Mouse (Mus musculus) CD4-positive, CD25-positive, alpha-beta regulatory T cell, adult 2 months (primary cell): ENCODE results near the gene Tcp11.

Experiments used
- DNase-seq: peaks from one replicate; pipeline ENCODE4 v3.0.0-alpha.2; 2012; ENCODE audit warnings: low read depth, low spot score

Gene Tcp11

DNA sequence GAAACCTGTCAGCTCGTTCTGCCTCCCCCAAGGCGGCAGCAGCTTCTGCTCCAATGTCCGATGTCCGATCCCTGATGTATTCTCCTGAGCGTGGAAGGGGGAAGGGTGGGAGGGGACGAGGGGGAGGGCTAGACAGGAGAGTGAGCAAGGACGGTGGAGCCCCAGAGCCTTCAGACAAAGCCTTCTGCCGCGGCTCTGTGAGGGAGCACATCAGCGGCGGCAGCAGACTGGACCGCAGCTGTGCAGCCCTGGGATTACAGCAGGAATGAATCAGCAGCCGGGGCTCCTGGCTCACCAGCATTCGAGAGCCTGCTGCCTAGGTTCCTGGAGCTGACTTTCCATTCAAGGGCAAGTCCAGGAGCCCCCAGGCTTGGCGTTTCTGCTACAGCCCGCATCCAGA, 39.8 kb downstream of the Tcp11 start:
- DNase-seq, result no peak

DNA sequence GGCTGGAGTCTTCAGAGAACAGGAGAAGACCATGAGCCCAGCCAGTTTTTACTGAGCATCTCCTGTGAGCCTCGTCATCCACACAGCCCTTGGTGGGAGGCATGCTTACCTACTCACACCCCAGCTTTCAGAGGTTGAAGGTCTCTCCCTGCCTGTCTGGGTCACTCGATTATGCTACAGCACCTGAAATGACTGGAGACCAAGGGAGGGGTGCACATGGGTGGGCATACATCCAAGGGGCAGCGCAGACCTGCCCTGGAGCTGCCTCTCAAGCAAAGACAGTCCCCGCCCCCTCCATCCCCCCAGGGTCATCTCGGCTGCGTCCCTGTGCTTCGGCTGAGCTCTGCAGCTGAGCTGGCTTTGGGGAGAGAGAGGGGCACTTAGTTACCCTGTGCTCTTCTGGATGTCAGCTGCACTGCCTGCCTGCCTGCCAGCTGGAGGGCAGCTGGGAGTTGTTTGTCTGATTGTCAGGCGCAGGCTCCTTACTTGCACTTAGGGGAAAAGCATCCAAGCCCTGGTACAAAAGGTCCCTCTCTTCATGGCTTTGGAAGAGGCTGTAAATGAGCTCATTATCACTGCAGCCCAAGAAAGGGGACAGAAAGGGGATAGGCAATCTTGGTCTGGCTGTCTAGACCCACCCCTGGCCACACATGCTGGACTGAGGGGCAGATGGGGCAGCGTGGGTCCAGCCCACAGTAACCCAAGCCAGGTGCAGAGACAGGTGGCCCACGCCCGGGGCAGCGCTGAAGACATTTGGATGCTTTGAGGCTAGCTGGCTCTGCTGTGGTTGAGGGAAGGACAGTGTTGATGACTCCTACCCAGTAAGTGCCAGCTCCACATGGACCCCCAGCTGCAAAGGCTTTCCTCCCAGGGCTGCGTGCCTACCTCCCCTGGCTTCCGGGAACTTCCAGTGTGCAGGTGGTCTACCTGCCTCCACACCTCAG, 43.4 kb downstream of the Tcp11 start:
- no peak for DNase-seq

DNA sequence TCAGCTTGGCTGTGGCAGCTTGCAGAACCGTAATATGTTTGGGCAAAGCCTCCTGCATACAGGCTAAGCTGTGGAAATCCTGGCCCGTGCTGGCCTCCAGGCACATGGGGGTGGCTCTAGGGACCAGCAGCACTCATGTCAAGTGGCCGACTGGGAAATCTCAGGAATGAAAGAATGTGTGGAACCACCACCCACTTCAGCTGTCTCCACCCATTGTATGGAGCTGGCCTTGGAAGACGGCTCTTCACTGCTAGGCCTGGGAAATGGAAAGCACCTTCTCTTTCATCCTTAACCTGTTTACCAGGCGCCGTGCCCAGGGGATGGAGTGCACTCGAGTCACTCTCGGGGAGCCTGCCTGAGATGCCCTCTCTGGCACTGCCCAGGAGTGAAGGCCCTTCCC, 45.5 kb downstream of the Tcp11 start:
- DNase-seq, result no peak

- DNase-seq, result no peak
These were observed 47.3 kb downstream of the Tcp11 start for GRCm38 (mm10) chr17:28033046-28033580.

DNA sequence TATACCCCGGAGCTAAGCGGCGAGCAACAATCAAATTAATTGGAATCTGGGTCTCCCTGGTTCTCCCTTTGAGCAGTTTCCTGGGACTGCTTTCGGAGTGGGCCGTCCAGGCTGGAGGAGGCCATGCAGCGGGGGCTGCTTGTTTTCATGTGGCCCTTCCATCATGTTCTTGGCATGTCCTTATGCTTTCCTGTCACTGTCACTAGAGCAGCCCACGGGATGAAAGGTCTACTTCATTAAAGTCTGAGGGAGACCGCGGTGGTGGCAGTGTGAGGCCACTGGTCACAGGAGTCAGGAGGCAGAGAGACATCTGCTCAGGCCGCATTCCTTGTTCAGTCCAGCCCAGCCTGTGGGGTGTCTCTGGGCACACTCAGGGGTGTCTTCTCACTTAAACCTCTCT, 48.2 kb downstream of the Tcp11 start:
- no peak for DNase-seq

DNA sequence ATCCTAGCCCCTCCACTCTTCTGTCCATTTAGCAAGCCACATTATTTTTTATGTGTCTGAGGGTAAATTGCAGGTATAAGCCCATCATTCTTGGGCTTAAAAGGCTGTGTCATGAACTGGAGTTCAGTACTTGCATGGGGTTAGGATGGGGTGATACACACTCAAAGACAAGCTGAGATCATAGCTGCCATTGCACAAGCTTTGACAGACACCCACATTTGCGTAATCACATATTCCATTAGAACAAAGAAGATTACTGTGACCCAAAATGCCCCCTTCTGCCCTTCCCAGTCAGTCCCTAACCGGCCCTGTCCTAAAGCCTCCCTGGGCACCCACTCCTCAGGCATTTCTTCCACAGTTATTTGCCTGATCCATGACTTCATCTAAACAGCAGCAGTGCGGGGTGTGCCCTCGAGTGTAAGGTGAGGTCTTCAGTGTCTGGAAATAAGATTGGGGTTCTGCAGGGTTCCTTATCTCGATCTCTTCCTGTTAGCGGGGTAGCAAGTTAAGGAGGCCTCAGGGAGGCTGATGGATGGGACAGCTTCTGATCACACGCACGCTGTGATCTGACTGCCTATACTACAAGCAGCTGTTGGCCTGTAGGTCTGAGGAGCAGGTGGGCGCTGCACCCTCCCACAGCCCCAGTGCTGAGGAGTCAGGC, 49.0 kb downstream of the Tcp11 start:
- DNase-seq, result no peak

DNA sequence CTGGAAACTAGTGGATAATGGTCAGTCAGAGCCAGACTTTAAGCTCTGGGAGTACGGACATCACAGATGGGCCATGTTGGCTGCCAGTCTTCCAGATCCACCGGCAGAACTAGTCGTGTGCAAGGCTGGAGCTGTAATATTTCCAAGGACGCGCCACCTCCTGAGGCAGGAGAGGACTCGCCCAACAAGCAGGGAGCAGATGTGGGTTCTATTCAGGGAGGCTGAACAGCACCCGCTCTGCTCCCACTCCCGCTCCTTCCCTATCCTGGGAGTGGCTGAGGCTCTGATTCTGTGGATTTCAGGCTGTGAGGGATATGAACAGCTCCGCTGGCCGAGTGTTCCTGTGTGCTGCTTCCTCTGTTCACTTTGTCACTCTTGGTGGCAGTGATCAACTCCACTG, 50.0 kb downstream of the Tcp11 start:
- DNase-seq, result no peak

GRCm38 (mm10) chr17:28029308-28029707, 51.1 kb downstream of the Tcp11 start:
- no peak for DNase-seq

DNA sequence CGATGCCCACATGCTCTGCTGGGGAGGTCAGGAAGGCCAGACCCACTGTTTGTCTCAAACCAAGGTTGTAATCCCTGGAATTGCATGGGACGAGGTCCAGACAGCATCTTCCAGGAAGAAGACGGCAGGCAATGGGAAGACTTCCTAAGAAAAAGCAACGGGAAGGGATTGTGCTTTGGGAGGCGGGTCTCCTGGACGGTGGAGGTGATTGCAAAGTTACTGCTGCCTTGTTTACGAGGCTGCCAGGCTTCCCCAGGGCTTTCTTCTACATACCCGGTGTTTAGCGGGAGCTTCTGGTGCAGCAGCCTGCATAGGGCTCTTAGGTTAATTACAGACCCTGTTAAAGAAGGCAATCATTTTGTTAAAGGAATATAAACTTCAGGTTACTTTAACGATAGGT, 52.2 kb downstream of the Tcp11 start:
- no peak for DNase-seq

- no peak for DNase-seq
These were observed 53.2 kb downstream of the Tcp11 start for GRCm38 (mm10) chr17:28027197-28027596.

- DNase-seq, result no peak
These were observed 54.1 kb downstream of the Tcp11 start for GRCm38 (mm10) chr17:28026111-28026872.

DNA sequence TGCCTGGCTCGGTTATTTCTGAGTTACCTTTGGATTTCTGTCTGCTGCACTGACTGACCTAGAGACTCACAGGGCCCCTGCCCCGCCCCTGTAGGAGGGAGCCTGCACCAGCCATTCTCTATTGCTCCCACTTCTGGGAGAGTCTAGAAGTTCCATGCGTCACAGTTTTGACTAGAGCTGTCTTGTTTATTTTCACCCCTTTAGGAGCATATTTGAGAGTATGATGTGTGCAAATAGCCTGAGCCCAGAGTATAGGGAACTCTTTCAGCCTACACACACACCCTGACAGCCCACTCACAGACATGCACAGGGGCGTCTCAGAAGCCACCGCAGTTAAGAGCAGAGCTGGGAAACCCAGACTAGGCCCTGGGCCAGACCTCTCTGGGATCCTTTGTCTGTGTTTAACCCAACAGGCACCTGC, 54.9 kb downstream of the Tcp11 start:
- DNase-seq, result no peak

GRCm38 (mm10) chr17:28022854-28023655, 57.4 kb downstream of the Tcp11 start:
- DNase-seq, result no peak

DNA sequence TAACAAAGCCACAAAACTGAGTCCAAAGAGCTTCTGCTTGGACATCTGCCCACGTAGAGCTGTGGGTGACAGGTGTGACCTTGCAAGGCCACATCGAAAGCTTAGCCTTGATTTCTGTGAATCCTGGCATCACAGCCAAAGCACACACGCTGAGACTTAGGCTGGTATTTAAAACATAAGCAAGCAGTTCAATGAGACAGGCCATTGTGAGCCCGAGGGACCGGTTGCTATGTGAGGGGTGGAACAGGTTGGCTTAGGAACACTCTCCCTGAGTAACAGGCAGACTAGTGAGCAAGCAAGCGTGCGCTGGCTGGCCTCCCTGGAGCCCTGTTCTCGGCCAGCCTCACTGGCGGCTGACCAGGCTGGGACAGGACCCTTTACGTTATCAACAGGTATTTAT, 58.5 kb downstream of the Tcp11 start:
- no peak for DNase-seq

GRCm38 (mm10) chr17:28019785-28020696, 60.4 kb downstream of the Tcp11 start:
- no peak for DNase-seq

DNA sequence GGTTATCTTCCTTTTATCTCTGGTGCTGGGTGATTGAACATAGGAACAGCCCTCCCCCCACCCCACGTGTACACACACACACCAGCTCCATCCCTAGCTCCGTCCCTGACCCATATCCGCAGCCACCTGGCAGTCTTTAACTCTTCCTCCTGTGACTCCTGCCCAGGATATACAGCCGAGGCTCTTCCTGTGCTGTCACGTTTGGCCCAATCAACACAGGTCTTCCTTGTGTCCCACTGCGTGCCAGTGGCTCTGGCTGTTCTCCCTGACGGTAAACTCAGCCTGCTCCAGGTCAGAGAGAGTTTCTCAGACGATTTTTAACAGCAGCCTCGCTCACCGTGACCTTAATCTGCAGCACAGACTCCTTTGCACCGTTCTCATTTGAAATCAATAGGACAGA, 61.7 kb downstream of the Tcp11 start:
- DNase-seq, result no peak

GRCm38 (mm10) chr17:28018344-28018743, 62.1 kb downstream of the Tcp11 start:
- DNase-seq, result no peak
